Mouse (Mus musculus): ENCODE measurements around the gene Klhl26. TPM values are rescaled to one million over a fixed set of nuclear protein-coding genes. Genes with fewer than 3 reads are reported as not detected.

Gene Klhl26
- polyA plus RNA-seq, 1 experiment from 2014 or later: 9.2 TPM

DNA sequence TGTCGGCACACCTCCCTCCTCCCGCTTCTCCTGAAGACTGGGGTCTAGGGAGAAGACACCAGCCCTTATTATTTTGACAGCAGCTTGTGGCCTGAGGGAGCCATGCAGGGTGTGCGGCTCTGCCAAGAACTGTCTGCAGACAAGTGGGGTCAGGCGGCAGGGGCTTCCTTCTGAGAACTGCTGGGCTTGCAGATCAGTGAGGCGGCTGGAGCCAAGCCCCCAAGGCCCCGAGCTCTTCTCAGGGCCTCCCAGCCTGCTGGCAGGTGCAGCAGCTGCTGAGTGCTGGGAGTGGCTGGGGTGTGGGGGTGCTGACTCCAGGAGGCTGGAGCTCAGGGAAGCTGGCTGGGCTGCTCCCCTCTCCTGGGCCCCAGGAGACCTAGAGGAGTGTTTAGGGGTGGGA is 68.5 kb downstream of the Klhl26 start:
- Histone ChIP-seq H3K4me2 (no peak overlapping the region), H3K4me1 (ENCODE audit: control insufficient read depth, insufficient read depth, low read length) (peaks cover 32% of the 10 kb centered on the region), H3K9me3 (replicated peaks; ENCODE audit: control insufficient read depth, low read length) (no peaks in the 10 kb centered on the region), H3K4me3 (ENCODE audit: low read depth, low read length) (no peak overlapping the region), H3K27ac (ENCODE audit: low read depth, low read length) (no peak overlapping the region), H3K27me3 (ENCODE audit: control insufficient read depth, insufficient read depth, low read length) (no peaks in the 10 kb centered on the region), H3K36me3 (ENCODE audit: control insufficient read depth, insufficient read depth, low read length) (no peaks in the 10 kb centered on the region), H3K9ac (ENCODE audit: low read depth, low read length) (peak overlapping the region; percentile 16; the same call in 1 of the 2 replicates)
- ATAC-seq (replicated peaks; ENCODE audit: insufficient number of reproducible peaks, low FRiP score, low TSS enrichment): no peak
- 50% methylated on average over 6 of the region's 6 CpGs for WGBS (ENCODE audit: insufficient replicate concordance)

DNA sequence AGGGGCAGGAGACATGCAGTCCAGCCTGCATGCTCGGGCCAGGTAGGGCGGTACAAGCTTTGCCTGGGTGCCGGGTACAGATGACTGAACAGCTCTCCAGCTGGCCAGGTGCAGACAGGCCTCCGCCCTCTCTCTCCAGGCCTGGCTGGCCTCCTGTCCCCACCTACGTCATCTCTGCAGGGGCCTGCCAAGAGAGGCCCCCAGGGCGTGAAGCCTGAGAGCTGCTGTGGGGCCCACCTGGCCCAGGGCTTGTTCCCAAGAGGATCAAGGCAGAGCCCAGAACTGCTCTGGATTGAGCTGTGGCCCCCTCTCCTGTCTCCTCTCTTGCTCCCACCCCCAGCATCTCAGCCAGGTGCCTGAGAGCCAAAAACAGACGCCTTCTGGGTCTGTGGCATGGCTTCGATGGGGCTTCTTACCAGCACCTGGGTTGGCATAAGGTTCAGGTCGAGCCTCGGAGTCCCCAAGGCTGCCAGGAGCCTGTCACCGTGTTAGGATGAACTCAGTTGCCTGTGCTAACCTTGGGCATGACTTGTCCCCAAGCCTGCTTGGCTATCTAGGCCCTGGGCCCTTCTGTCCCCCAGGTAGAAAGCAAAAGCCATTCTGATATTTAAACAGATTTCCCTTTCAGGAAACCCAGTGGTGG is 70.2 kb downstream of the Klhl26 start:
- no peak overlapping the region for H3K27ac ChIP-seq (ENCODE audit: low read depth, low read length)
- H3K9me3 ChIP-seq (replicated peaks; ENCODE audit: control insufficient read depth, low read length): no peaks in the 10 kb centered on the region
- WGBS (ENCODE audit: insufficient replicate concordance): 74% methylated on average over 11 of the region's 11 CpGs
- peaks cover 32% of the 10 kb centered on the region for H3K4me1 ChIP-seq (ENCODE audit: control insufficient read depth, insufficient read depth, low read length)
- H3K4me2 ChIP-seq: no peak overlapping the region
- H3K27me3 ChIP-seq (ENCODE audit: control insufficient read depth, insufficient read depth, low read length): no peaks in the 10 kb centered on the region
- H3K9ac ChIP-seq (ENCODE audit: low read depth, low read length): no peak overlapping the region
- ATAC-seq (replicated peaks; ENCODE audit: insufficient number of reproducible peaks, low FRiP score, low TSS enrichment): no peak
- no peaks in the 10 kb centered on the region for H3K36me3 ChIP-seq (ENCODE audit: control insufficient read depth, insufficient read depth, low read length)
- no peak overlapping the region for H3K4me3 ChIP-seq (ENCODE audit: low read depth, low read length)

DNA sequence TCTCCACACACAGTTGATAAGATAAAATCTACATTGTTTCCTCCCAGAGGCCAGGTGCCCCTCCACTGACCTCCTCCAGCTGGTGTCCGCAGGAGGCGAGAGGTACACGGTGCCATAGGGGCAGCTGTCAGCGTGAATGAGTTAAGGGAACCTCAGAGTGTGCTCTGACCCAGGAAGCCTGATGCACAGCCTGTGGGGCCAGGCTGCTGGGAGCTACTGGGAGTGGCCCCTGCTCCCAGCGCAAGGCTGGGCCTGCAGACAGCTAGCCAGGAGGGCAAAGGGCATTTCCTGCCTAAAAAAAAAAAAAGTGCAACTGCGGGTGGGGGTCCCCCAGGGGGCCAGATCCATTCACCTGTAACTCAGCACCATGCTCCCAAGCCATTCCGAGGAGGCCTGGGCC is 71.6 kb downstream of the Klhl26 start:
- H3K9ac ChIP-seq (ENCODE audit: low read depth, low read length): no peak overlapping the region
- peaks cover 32% of the 10 kb centered on the region for H3K4me1 ChIP-seq (ENCODE audit: control insufficient read depth, insufficient read depth, low read length)
- no peak overlapping the region for H3K4me2 ChIP-seq
- H3K27me3 ChIP-seq (ENCODE audit: control insufficient read depth, insufficient read depth, low read length): no peaks in the 10 kb centered on the region
- no peaks in the 10 kb centered on the region for H3K9me3 ChIP-seq (replicated peaks; ENCODE audit: control insufficient read depth, low read length)
- no peak overlapping the region for H3K4me3 ChIP-seq (ENCODE audit: low read depth, low read length)
- H3K36me3 ChIP-seq (ENCODE audit: control insufficient read depth, insufficient read depth, low read length): no peaks in the 10 kb centered on the region; the same call in 1 of the 2 replicates
- 52% methylated on average over 7 of the region's 7 CpGs for WGBS (ENCODE audit: insufficient replicate concordance)
- no peak overlapping the region for H3K27ac ChIP-seq (ENCODE audit: low read depth, low read length)
- no peak for ATAC-seq (replicated peaks; ENCODE audit: insufficient number of reproducible peaks, low FRiP score, low TSS enrichment)

DNA sequence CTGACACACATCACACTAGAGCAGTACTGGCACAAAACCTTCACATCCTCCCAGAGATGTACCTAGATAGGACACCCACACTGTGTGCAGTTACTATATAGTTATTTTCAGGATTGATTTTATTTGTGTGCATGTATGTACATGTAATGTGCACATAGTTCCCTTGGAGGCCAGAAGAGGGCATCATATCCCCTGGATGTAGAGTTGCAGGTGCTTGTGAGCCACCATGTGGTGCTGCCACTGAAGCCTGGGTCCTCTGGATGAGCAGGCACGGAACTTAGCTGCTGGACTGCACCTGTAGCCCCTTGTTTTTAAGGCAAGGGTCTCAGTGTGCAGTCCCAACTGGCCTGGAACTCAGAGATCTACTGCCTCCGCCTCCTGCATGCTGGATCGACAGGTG is 72.6 kb downstream of the Klhl26 start:
- H3K4me1 ChIP-seq (ENCODE audit: control insufficient read depth, insufficient read depth, low read length): peaks cover 31% of the 10 kb centered on the region
- no peak for ATAC-seq (replicated peaks; ENCODE audit: insufficient number of reproducible peaks, low FRiP score, low TSS enrichment)
- H3K9me3 ChIP-seq (replicated peaks; ENCODE audit: control insufficient read depth, low read length): no peaks in the 10 kb centered on the region
- no peak overlapping the region for H3K27ac ChIP-seq (ENCODE audit: low read depth, low read length)
- H3K27me3 ChIP-seq (ENCODE audit: control insufficient read depth, insufficient read depth, low read length): no peaks in the 10 kb centered on the region
- H3K9ac ChIP-seq (ENCODE audit: low read depth, low read length): no peak overlapping the region
- WGBS (ENCODE audit: insufficient replicate concordance): 90% methylated on average over 3 of the region's 3 CpGs
- H3K4me3 ChIP-seq (ENCODE audit: low read depth, low read length): no peak overlapping the region
- no peaks in the 10 kb centered on the region; the same call in 1 of the 2 replicates for H3K36me3 ChIP-seq (ENCODE audit: control insufficient read depth, insufficient read depth, low read length)
- no peak overlapping the region for H3K4me2 ChIP-seq

Other genes starting within 250 kb of the Klhl26 start
- gene Sugp2, start 242.7 kb downstream of the Klhl26 start, polyA plus RNA-seq (2014; fragmentation: Nextera tagmentation; extraction: Ambion mirVana): 23.0 and 26.2 TPM in 2 replicates
- 17.6 and 17.8 TPM in 2 replicates for gene Armc6, start 242.5 kb downstream of the Klhl26 start, polyA plus RNA-seq (2014; fragmentation: Nextera tagmentation; extraction: Ambion mirVana)
- 25.5 and 30.0 TPM in 2 replicates for gene Homer3, start 194.1 kb downstream of the Klhl26 start, polyA plus RNA-seq (2014; fragmentation: Nextera tagmentation; extraction: Ambion mirVana)
- 36.4 and 37.6 TPM in 2 replicates for gene Ddx49, start 174.5 kb downstream of the Klhl26 start, polyA plus RNA-seq (2014; fragmentation: Nextera tagmentation; extraction: Ambion mirVana)
- 307 and 329 TPM in 2 replicates for gene Cope, start 174.4 kb downstream of the Klhl26 start, polyA plus RNA-seq (2014; fragmentation: Nextera tagmentation; extraction: Ambion mirVana)
- 1.4 and 1.5 TPM in 2 replicates for gene Cers1, start 161.2 kb downstream of the Klhl26 start, polyA plus RNA-seq (2014; fragmentation: Nextera tagmentation; extraction: Ambion mirVana)
- gene Gdf1, start 147.2 kb downstream of the Klhl26 start, polyA plus RNA-seq (2014; fragmentation: Nextera tagmentation; extraction: Ambion mirVana): 1.7 and 1.9 TPM in 2 replicates
- gene Upf1, start 123.7 kb downstream of the Klhl26 start, polyA plus RNA-seq (2014; fragmentation: Nextera tagmentation; extraction: Ambion mirVana): 14.0 and 17.2 TPM in 2 replicates
- 1.1 and 2.2 TPM in 2 replicates for gene Comp, start 103.4 kb downstream of the Klhl26 start, polyA plus RNA-seq (2014; fragmentation: Nextera tagmentation; extraction: Ambion mirVana)
- 11.6 and 13.5 TPM in 2 replicates for gene Crtc1, start 37.4 kb downstream of the Klhl26 start, polyA plus RNA-seq (2014; fragmentation: Nextera tagmentation; extraction: Ambion mirVana)
- 0.44 and 0.86 TPM in 2 replicates for gene Tmem59l, start 10.4 kb upstream of the Klhl26 start, polyA plus RNA-seq (2014; fragmentation: Nextera tagmentation; extraction: Ambion mirVana)
- gene Crlf1, start 16.2 kb upstream of the Klhl26 start, polyA plus RNA-seq (2014; fragmentation: Nextera tagmentation; extraction: Ambion mirVana): 0.80 and 3.8 TPM in 2 replicates
- gene Rex1bd, start 29.8 kb upstream of the Klhl26 start, polyA plus RNA-seq (2014; fragmentation: Nextera tagmentation; extraction: Ambion mirVana): 109 and 124 TPM in 2 replicates
- 798 and 827 TPM in 2 replicates for gene Uba52, start 33.8 kb upstream of the Klhl26 start, polyA plus RNA-seq (2014; fragmentation: Nextera tagmentation; extraction: Ambion mirVana)
- gene Fkbp8, start 50.8 kb upstream of the Klhl26 start, polyA plus RNA-seq (2014; fragmentation: Nextera tagmentation; extraction: Ambion mirVana): 202 and 212 TPM in 2 replicates
- gene Kxd1, start 51.0 kb upstream of the Klhl26 start, polyA plus RNA-seq (2014; fragmentation: Nextera tagmentation; extraction: Ambion mirVana): 67.3 and 68.1 TPM in 2 replicates
- 14.1 and 14.7 TPM in 2 replicates for gene Ell, start 62.5 kb upstream of the Klhl26 start, polyA plus RNA-seq (2014; fragmentation: Nextera tagmentation; extraction: Ambion mirVana)
- 86.0 and 95.3 TPM in 2 replicates for gene Isyna1, start 117.4 kb upstream of the Klhl26 start, polyA plus RNA-seq (2014; fragmentation: Nextera tagmentation; extraction: Ambion mirVana)
- gene Ssbp4, start 131.9 kb upstream of the Klhl26 start, polyA plus RNA-seq (2014; fragmentation: Nextera tagmentation; extraction: Ambion mirVana): 72.5 and 78.9 TPM in 2 replicates
- gene Lrrc25, start 139.2 kb upstream of the Klhl26 start, polyA plus RNA-seq (2014; fragmentation: Nextera tagmentation; extraction: Ambion mirVana): 0.19 and 0.59 TPM in 2 replicates
- gene Gdf15, start 155.5 kb upstream of the Klhl26 start, polyA plus RNA-seq (2014; fragmentation: Nextera tagmentation; extraction: Ambion mirVana): 0.26 and 0.37 TPM in 2 replicates
- 38.9 and 41.6 TPM in 2 replicates for gene Pgpep1, start 183.4 kb upstream of the Klhl26 start, polyA plus RNA-seq (2014; fragmentation: Nextera tagmentation; extraction: Ambion mirVana)
- 296 and 308 TPM in 2 replicates for gene Lsm4, start 196.3 kb upstream of the Klhl26 start, polyA plus RNA-seq (2014; fragmentation: Nextera tagmentation; extraction: Ambion mirVana)
- 97.8 and 102 TPM in 2 replicates for gene Jund, start 222.0 kb upstream of the Klhl26 start, polyA plus RNA-seq (2014; fragmentation: Nextera tagmentation; extraction: Ambion mirVana)
- gene Iqcn, start 226.5 kb upstream of the Klhl26 start, polyA plus RNA-seq (2014; fragmentation: Nextera tagmentation; extraction: Ambion mirVana): not detected in 2 replicates
- gene Gm3336, start 241.6 kb upstream of the Klhl26 start, polyA plus RNA-seq (2014; fragmentation: Nextera tagmentation; extraction: Ambion mirVana): not detected in 2 replicates
- not detected in 2 replicates for gene Pde4c, start 246.8 kb upstream of the Klhl26 start, polyA plus RNA-seq (2014; fragmentation: Nextera tagmentation; extraction: Ambion mirVana)

All from heart, embryonic 11.5 days (tissue).